Mouse (Mus musculus) limb, embryonic 10.5 days (tissue): Measurements from ENCODE around the gene Arfgef2. TPM values are rescaled to one million over a fixed set of nuclear protein-coding genes. Genes with fewer than 3 reads are reported as not detected.
"Not testable (repeated sequence)": the region's sequence is repeated elsewhere in the genome, so short reads cannot be mapped to it uniquely, and the experiment has no call there.

ENCODE experiments used
- DNase-seq: peaks from one replicate; pipeline ENCODE4 v3.0.0-alpha.2; 2017; ENCODE audit warnings: low spot score
- H3K27ac ChIP-seq: fragments of 300-500 bp; sonication (generic); 2 replicates; pipeline ENCODE4 v1.5.1; 2016; ENCODE audit warnings: mild to moderate bottlenecking
- H3K27me3 ChIP-seq: fragments of 300-500 bp; sonication (generic); 2 replicates; pipeline ENCODE4 v1.6.1; 2016; ENCODE audit warnings: low read depth, mild to moderate bottlenecking; ENCODE audit not compliant: poor library complexity, severe bottlenecking
- H3K36me3 ChIP-seq: fragments of 300-500 bp; sonication (generic); 2 replicates; pipeline ENCODE4 v1.6.1; 2016; ENCODE audit warnings: mild to moderate bottlenecking, moderate library complexity
- H3K4me1 ChIP-seq: fragments of 300-500 bp; sonication (generic); 2 replicates; pipeline ENCODE4 v1.6.1; 2016
- H3K4me3 ChIP-seq: fragments of 300-500 bp; sonication (generic); 2 replicates; pipeline ENCODE4 v1.5.1; 2016; ENCODE audit warnings: mild to moderate bottlenecking, moderate library complexity
- H3K9me3 ChIP-seq: fragments of 300-500 bp; sonication (generic); replicated peaks from 2 replicates; pipeline ENCODE4 v1.6.1; 2016; ENCODE audit warnings: mild to moderate bottlenecking
- WGBS: fragments of 180-500 bp; shearing (Covaris S2); methylation state at CpG from one replicate; pipeline ENCODE4 v1.1.7; 2016; 5-methylcytosine and 5-hydroxymethylcytosine counted together
- polyA plus RNA-seq: library from polyadenylated mRNA; unstranded; fragments of >200 nt; fragmentation: Nextera tagmentation; extraction: Ambion mirVana; gene quantifications from 2 replicates; pipeline ENCODE4 v1.2.1, GENCODE M21; 2016

The Arfgef2 gene
- polyA plus RNA-seq, 1 experiment from 2014 or later, result 5.2 TPM

DNA sequence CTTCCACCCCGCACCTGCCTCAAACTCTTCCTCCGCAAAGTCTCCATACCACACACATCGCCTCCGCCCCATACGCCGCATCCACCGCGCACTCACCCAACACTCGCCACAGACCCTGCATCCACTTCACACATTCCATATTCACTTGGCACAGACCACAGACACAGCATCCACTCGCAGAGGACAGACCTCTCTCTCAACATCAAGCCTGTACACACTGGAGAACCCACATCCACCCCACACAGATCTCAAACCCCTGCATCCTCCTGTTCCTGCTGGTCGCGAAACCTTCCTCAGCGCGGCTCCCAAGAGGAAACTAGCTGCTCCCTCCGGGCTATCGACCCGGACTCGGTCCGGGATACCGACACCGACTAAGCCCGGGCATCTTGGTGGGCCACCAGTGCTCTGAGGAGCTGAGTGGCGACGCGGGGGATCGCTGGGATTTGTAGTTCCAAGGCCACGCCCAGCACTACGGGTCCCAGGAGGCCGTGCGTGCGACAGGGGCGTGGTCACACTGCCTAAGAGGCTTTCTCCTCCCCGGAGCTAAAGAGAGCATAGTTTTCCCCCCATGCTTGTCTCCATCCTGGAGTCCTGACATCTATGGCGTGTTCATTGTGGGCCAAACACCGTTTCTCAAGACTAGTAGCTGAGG lies 18.9 kb upstream of the Arfgef2 start:
- DNase-seq, result peak; percentile 90
- H3K36me3 ChIP-seq, result no peaks in the 10 kb centered on the region
- H3K4me3 ChIP-seq, result peak overlapping the region; percentile 70
- H3K27ac ChIP-seq, result peak overlapping the region; percentile 77
- no peaks in the 10 kb centered on the region for H3K9me3 ChIP-seq
- under 1% methylated on average over 35 of the region's 35 CpGs for WGBS
- peaks cover 16% of the 10 kb centered on the region for H3K27me3 ChIP-seq
- peaks cover 23% of the 10 kb centered on the region for H3K4me1 ChIP-seq

DNA sequence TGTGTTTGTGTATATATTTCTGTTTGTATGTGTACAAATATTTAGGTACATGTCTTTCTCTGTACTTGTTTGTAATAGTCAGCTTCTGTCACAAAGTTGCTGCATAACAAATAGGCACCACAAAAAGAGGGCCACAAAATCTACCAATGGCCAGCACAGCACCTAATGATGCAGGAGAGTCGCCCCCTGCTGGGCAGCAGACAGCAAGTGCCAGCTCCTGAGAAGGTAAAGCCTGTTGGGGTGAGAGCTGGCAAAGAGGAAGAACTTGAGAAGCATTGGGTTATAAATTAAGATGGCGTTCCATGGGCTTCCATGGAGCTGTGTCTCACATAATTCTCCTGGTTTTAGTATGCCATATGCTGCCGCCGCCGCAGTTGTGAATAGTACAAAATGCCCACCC lies 13.7 kb upstream of the Arfgef2 start:
- WGBS, result 79% methylated on average over 5 of the region's 5 CpGs
- no peak overlapping the region for H3K27ac ChIP-seq

DNA sequence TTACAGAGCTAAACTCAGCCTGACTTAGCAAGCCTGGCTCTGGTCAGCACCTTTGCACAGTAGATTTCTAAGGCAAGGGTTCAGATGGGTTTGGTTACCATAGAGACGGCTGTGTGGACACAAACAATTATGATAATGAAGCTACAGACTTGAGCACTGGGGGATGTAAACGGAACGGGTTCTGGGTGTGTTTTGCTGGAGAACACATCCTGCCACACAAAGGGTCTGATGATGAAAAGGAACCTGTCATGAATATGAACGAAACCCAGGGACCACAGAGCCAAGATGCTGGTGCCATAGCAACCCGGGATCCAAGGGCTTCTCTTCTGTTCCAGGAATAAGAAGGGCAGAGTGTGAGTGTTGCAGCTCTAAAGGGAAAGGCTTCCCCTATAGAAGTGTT lies 13.0 kb upstream of the Arfgef2 start, which contains the start of gene Trp53rkb:
Gene Trp53rkb, plus strand, starts transcription at position 177 of the 400 bp plus-strand sequence.
- Histone ChIP-seq H3K9me3 (no peaks in the 10 kb centered on the region), H3K4me1 (peaks cover 16% of the 10 kb centered on the region), H3K4me3 (peak within 1 kb of the TSS; percentile 70), H3K27me3 (no peaks in the 10 kb centered on the region), H3K36me3 (peaks cover 19% of the 10 kb centered on the region), H3K27ac (peak within 1 kb of the TSS; percentile 82)
- DNase-seq, result no peak
- 83% methylated on average over 5 of the region's 5 CpGs for WGBS

More for the DNA sequence above, 13.7 kb upstream of the Arfgef2 start:
- DNase-seq, result no peak
- peaks cover 22% of the 10 kb centered on the region for H3K4me1 ChIP-seq
- H3K4me3 ChIP-seq, result no peak overlapping the region
- H3K36me3 ChIP-seq, result peaks cover 13% of the 10 kb centered on the region
- H3K9me3 ChIP-seq, result no peaks in the 10 kb centered on the region
- no peaks in the 10 kb centered on the region for H3K27me3 ChIP-seq

DNA sequence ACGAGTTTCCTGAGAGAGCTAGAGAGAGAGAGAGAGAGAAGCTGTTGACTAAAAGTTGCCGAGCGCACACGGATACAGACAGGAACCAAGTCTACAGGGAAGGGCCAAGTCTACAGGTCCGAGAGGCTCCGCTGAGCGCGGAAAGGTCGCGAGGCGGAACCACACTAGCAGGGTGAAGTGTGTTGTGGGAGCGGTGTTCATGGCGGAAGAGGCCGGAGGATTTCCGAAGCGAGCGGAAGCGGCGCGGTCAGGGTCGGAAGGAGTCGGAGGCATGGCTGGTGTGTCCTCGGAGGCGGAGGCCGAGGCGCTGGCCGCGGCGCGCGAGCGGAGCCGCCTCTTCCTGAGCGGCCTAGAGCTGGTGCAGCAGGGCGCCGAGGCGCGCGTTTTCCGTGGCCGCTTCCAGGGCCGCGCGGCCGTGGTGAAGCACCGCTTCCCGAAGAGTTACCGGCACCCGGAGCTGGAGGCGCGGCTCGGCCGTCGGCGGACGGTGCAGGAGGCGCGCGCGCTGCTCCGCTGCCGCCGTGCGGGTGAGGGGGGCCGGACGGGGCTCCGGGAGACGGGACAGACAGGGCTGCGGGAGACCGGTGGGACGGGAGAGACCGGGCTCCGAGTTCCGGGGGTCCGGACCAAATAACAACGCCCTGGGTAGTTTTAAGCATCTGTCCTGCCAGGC lies 11.7 kb upstream of the Arfgef2 start:
- Histone ChIP-seq H3K4me1 (peaks cover 16% of the 10 kb centered on the region), H3K36me3 (peaks cover 32% of the 10 kb centered on the region), H3K4me3 (peak overlapping the region; percentile 70), H3K27ac (peak overlapping the region; percentile 82)
- DNase-seq, result peak; percentile 88
- WGBS, result under 1% methylated on average over 76 of the region's 76 CpGs
- not testable (repeated sequence) for H3K9me3 ChIP-seq, H3K27me3 ChIP-seq

DNA sequence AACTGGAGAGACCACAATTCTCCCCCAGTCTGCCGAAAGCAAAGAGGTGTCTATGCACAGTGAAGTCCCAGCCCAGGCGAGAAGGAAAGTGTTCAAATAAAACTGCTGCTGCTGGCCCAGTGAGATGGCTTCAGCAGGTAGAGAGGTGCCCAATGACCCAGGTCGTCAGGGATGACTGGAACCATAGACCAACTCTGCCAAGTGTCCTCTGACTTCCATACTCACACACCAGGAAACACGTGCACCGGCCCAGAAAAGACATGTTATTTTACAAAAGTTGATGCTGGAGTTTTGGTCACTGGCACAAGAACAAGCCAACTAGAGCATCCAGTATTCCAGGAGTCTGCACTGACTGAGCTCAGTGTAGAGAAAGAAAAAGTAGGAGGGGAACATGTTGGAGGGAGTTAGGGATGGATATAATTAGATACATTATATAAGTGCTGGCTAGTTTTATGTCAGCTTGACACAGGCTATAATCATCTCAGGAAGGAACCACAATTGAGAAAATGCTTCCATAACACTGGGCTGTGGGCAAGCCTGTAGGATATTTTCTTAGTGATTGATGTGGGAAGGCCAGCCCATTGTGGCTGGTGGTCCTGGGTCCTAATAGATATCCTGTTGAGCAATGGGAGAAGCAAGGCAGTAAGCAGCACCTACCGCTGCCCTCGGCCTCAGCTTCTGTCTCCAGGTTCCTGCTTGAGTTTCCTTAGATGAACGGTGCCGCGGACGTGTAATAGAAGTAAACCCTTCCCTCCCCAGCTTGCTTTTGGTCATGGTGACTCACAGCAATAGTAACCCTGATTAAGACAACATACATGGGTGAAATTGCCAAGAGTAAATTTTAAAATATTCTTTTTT lies 5.5 kb upstream of the Arfgef2 start:
- Histone ChIP-seq H3K9me3 (no peaks in the 10 kb centered on the region), H3K4me3 (no peak overlapping the region), H3K27me3 (no peaks in the 10 kb centered on the region), H3K36me3 (peaks cover 42% of the 10 kb centered on the region), H3K27ac (no peak overlapping the region), H3K4me1 (peaks cover under 1% of the 10 kb centered on the region; the same call in 1 of the 2 replicates)
- WGBS, result 87% methylated on average over 11 of the region's 11 CpGs
- no peak for DNase-seq

DNA sequence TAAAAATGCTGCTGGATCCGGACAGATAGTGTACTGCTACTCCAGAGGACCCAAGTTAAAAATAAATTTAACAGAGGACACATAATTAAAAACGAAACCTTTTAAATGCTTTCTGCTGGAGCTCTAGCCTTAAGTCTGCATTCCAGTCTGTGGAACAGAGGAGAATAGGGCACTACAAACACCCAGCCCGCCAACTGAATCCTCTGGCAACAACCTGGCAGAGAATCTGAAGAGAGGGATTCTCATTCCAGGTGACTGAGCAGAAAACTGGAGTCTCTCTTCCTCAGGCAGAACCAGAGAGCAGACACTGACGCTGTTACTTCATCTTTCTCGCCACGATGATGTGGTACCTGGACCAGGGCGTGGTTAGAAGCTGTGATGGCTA lies 4.9 kb upstream of the Arfgef2 start:
- Histone ChIP-seq H3K27ac (no peak overlapping the region), H3K9me3 (no peaks in the 10 kb centered on the region), H3K36me3 (peaks cover 42% of the 10 kb centered on the region), H3K4me3 (no peak overlapping the region), H3K4me1 (peaks cover 3% of the 10 kb centered on the region), H3K27me3 (no peaks in the 10 kb centered on the region)
- WGBS, result 90% methylated on average over 7 of the region's 7 CpGs
- DNase-seq, result no peak

DNA sequence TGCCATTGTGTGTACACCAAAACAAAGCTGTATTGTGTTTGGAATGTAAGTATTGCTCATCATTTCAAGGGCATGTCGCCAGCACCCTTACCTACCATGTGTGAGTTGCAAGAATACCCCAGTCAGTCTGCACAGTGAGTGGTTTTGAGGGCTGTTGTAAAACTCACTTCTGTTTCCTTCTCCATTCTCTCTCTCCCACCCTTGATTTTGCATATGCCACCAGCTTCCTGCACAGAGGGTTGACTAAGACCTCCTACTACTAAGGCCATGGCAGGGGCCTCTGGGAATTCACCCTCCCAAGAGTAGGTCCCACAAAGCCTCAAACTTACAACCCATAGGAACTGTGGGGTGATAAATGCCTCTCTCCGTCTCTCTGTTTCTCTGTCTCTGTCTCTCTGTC lies 4.0 kb upstream of the Arfgef2 start:
- 71% methylated on average over 2 of the region's 2 CpGs for WGBS
- Histone ChIP-seq H3K36me3 (peaks cover 32% of the 10 kb centered on the region), H3K4me1 (peaks cover 13% of the 10 kb centered on the region), H3K27me3 (no peaks in the 10 kb centered on the region), H3K4me3 (no peak overlapping the region), H3K27ac (no peak overlapping the region), H3K9me3 (no peaks in the 10 kb centered on the region)
- no peak for DNase-seq

DNA sequence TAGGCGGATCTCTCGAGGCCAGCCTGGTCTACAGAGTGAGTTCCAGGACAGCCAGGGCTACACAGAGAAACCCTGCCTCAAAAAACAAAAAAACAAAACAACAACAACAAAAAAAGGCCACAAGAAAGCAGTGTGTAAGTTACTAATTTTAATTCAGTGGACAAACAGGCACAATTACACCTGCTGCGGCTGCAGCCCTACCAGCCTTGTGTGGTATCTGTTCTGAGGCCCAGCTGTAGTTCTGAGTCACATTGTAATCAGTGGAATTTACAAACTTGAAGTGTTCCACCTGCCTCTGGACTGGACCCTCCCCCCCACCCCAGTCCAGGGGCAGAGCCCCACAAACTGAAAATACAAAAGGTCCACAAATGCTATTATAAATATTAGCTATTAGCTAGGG lies 2.1 kb upstream of the Arfgef2 start:
- no peak for DNase-seq
- H3K27ac ChIP-seq, result no peak overlapping the region
- peaks cover 14% of the 10 kb centered on the region for H3K36me3 ChIP-seq
- peaks cover 19% of the 10 kb centered on the region for H3K4me1 ChIP-seq
- H3K27me3 ChIP-seq, result no peaks in the 10 kb centered on the region
- H3K9me3 ChIP-seq, result no peaks in the 10 kb centered on the region
- WGBS, result 91% methylated on average over 3 of the region's 3 CpGs
- H3K4me3 ChIP-seq, result no peak overlapping the region

DNA sequence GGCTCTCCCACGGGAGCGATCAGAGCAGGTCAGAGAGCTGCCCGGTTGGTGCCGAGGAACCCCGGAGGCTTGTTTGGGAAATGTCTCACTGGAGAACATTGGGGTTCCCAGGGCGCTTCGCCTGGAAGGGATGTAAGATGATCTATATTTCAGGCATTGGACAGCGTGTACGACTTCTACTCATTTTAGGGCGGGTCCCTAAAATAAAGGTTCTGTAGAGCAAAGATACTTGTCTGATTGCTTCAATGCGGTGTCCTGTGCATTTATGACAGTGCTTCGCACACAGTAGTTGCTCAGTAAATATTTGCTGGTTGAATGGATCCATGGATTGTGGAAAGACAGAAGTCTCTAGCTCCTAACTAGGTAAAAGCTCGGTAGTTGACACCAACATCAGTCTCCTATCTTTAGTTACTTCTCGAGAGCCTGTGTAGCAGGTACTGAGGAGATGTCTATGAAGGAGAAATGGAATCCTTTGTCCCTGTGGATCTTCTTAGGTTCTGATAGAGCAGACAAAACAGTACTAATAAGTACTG lies 851 bp downstream of the Arfgef2 start:
- 27% methylated on average over 14 of the region's 14 CpGs for WGBS
- H3K36me3 ChIP-seq, result no peaks in the 10 kb centered on the region
- peaks cover 19% of the 10 kb centered on the region for H3K4me1 ChIP-seq
- H3K4me3 ChIP-seq, result peak overlapping the region; percentile 90
- DNase-seq, result no peak
- H3K27ac ChIP-seq, result peak overlapping the region; percentile 87
- H3K9me3 ChIP-seq, result no peaks in the 10 kb centered on the region
- H3K27me3 ChIP-seq, result no peaks in the 10 kb centered on the region

DNA sequence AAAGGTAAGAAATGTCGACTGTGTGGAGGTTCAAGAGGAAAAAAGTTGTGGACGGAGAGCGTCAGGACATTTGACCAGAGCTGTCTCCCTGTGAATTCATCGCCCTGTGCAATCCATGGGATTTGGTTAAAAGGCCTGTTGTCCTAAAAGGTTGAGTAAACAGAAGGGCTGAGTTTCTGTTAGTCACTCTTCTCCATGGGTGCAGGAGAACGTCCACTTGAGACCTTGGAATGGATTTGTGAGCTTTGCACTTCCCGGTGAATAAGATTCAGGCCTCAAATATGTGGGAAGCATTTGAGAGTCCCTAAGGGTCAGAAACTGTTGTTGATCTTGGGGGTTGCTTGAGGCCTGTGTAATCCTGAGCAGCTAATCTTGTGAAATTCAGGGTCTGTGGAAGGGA lies 1.4 kb downstream of the Arfgef2 start:
- H3K27me3 ChIP-seq, result no peaks in the 10 kb centered on the region
- 84% methylated on average over 6 of the region's 6 CpGs for WGBS
- DNase-seq, result no peak
- no peaks in the 10 kb centered on the region for H3K36me3 ChIP-seq
- H3K4me3 ChIP-seq, result 0 out of 2 replicates have a peak overlapping the region, but pooled peaks have one; percentile 90
- H3K4me1 ChIP-seq, result peaks cover 19% of the 10 kb centered on the region
- no peak overlapping the region for H3K27ac ChIP-seq
- H3K9me3 ChIP-seq, result no peaks in the 10 kb centered on the region

DNA sequence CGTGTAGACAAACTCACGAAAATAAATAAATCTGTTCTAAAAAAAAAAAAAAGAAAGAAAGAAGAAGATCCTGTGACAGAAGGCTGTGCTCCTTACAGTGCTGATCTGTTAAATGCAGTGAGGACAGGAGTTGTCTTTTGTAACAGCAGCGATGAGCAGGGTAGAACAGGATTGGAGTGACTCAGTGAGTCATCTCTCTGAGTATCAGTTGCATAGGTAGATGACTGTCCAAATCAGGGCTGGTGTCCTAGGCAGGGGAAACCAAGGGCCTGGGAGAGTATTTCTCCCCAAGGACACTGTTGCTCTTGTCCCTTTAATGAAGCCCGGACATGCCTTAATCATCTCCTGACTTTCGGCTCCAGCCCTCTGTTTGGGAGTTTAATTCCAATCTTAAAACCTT lies 4.1 kb downstream of the Arfgef2 start:
- no peak overlapping the region for H3K4me3 ChIP-seq
- no peaks in the 10 kb centered on the region for H3K36me3 ChIP-seq
- no peaks in the 10 kb centered on the region for H3K27me3 ChIP-seq
- no peak for DNase-seq
- no peak overlapping the region for H3K27ac ChIP-seq
- H3K9me3 ChIP-seq, result no peaks in the 10 kb centered on the region
- 92% methylated on average over 5 of the region's 5 CpGs for WGBS
- peaks cover 19% of the 10 kb centered on the region for H3K4me1 ChIP-seq

DNA sequence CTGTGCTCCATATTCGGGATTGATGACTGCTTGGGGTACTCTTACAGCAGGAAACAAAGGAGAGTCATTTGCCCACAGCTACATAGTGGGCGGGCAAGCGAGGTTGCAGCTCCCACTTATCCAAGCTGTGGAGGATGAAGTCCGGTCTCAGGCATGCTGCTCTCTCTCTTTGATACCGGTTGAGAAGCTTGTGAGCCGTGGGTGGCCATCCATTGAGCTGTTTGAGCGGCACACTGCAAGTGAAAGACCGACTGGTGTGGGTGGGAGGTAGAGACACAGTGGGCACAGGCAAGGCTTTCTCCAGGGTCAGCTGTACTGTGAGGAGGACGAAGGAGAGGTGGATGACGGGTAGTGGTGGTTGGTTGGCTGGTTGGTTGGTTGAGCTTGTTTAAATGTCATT lies 5.4 kb downstream of the Arfgef2 start:
- no peak for DNase-seq
- no peaks in the 10 kb centered on the region for H3K36me3 ChIP-seq
- no peak overlapping the region for H3K4me3 ChIP-seq
- peaks cover 12% of the 10 kb centered on the region for H3K4me1 ChIP-seq
- 92% methylated on average over 10 of the region's 10 CpGs for WGBS
- H3K27me3 ChIP-seq, result no peaks in the 10 kb centered on the region
- H3K9me3 ChIP-seq, result no peaks in the 10 kb centered on the region
- no peak overlapping the region for H3K27ac ChIP-seq
